Mouse (Mus musculus) embryo, embryonic 10.5 days (tissue): ENCODE measurements around the gene C530008M17Rik.

Experiments used
- DNase-seq: peaks from one replicate; pipeline ENCODE4 v3.0.0-alpha.2; 2015; ENCODE audit warnings: low spot score

C530008M17Rik gene

DNA sequence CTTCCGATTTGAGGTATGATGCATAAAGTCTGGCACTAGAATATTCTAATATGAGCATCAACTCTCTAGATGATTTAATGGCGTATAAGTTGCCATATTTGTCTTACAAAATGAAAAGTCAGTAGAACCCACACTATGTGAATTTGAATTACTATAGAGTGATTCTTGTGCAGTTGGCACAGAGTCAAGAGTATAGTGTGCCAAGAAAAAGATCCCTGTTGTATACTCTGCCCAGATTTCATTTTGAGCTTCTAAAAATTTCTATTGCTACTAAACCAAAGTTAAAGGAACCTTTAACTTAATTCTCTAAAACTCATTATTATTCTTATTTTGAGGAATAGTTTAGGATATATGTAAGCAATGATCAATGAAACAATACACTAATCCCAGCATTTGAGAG lies at the start of gene C530008M17Rik:
Gene C530008M17Rik, plus strand, starts transcription at position 301 of the 400 bp plus-strand sequence.
- DNase-seq, result no peak

DNA sequence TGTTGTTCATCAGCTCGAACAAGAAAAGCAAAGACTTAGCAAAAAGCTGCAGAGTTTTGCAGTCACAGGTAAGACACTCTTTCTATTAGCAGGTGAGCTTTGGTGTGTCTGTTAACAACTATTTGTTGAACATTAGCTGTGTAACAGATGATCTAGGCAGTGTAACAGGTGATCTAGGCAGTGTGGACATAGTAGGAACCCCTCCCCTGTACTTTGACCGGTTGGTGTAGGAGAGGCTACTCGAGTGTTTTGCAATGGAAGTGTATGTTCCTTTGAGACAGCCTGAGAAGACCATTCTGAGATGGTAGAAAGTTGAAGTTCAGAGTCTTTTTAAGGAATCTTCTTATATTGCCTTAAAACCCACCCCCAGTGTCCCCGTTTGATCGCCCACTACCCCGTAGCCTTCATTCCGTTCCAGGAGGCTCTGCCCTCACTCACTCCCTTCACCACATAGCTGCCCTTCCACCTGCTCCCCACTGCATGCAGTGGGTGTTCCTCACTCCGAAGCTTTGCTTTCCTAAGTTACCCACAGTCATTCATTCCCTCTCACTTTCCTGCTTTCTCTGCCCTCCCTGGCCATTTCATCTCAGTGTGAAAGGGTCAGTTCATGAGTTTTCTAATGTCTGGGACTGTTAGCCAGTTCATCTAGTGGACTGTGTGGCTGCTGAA lies 46.5 kb upstream of the C530008M17Rik start:
- no peak for DNase-seq

DNA sequence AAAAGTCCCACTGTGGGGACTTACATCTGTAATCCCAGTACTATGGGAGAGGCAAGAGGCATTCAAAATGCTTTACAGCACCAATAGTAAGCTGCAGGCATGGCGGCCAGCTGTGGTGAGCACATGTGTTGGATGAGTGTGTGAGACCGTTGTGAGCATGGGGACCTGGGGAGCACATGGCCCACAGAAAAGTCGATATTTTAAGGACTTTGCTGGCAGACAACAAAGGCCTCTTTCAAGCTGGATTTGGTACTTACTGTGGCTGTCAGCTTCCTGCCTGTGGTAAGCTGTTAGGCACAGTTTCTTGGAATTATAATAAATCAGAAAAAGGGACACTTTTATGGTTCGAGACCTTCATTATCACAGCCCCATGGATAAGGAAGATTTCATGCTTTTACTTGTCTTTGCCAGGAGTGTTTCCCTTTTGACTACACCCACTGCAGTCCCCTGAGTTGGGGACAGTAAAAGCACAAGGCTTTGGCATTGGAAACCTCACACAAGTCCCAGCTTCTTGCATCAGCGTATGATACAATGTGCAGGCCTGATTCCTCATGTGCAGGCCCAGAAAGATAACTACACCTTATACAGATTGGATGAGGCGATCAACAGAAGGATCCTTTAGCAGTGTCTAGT lies 43.3 kb upstream of the C530008M17Rik start:
- peak; percentile 16 for DNase-seq

DNA sequence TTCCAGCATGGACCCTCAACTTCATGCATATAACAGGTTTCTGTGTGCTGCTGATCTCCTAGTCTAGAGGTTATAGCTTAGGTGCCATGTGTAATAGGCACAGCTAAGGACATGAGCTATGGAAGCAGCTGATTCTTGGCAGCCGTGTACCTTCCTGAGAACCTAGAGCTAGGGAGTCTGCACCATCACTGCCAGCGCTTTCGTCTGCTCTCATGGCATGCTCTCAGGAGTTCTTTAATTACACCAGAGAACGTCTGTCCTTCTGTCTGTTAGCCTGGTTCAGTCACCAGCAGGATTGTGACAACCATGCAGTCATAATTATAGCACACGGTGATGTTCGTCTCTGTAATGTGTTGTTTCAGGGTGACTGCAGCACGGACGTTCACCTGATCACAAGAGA lies 41.0 kb upstream of the C530008M17Rik start:
- no peak for DNase-seq

DNA sequence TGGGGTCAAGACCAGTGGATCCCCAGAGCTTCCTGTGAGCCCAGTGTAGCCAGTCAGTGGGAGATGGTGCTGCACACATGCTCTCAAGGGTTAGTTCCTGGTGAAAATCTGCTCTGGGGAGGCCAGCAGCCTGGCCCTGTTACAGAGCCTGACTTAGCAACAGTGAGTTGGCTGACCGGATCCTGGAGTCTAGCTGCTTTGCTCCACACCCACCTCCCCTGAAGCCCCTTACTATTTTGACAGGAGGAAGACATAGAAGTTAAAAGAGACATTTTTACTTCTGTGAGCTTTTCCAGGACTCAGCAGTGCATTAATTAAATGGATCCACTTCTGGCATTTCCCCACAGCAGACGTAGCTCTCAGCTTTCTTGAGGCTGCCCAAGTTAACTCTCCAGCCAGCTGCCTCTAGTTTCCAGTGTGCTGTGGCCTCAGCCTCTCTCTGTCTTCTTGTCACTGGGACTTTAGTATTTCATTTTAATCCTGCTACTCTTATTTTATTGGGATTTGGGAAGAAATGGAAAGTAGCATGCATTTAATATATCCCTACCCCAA lies 40.0 kb upstream of the C530008M17Rik start:
- DNase-seq, result no peak

DNA sequence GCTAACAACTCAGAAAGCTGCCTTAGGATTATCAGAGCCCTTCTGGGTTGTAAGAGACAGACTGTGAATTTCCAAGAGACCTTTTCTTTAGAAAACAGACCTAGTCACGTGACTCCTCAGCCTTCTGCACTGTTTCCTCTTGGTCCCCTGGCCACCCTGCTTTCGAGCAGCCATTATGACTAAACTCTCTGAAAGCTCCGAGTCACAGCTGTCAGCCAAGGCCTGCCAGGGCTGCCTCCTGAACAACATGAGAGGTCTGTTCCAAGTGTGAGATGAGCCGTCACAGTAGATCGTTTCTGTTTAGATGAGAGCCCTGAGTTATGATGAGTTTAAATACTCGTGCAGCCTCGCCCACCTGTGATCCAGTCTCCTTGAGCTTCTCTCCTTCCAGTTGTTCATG lies 37.6 kb upstream of the C530008M17Rik start:
- DNase-seq, result no peak

DNA sequence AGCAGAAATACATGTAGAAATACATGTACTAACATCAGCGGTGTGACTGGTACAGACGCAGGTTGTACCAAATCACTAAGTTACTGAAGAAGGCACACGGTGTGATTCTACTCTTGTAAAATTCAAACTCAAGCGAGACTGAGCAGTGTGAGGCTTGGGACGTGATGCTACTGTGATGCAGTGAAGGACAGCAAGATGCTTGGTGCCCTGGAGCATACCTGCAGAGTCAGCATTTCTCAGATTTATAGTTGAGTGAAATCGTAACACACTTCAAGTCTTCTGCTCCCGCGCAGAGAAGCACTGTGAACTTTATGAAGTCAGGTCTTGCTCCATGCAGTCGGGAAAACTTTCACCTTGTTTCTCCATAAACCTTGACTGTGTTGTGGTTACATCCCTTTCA lies 32.6 kb upstream of the C530008M17Rik start:
- DNase-seq, result no peak

DNA sequence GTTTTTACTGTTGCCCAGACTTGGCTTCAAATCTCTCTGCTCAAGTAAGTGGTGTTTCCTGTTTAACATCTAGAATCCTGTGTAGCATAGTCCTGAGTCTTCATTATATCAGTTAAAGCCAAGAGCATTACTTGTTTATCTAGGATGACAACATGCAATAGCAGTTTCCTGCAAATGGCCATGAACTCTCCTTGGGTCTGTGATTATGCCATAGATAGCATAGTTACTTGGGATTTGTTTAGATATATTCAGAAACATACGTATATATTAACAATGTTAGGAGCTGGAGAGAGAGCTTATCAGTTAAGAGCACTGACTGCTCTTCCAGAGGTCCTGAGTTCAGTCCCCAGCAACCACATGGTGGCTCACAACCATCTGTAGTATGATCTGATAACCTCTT lies 28.5 kb upstream of the C530008M17Rik start:
- no peak for DNase-seq

DNA sequence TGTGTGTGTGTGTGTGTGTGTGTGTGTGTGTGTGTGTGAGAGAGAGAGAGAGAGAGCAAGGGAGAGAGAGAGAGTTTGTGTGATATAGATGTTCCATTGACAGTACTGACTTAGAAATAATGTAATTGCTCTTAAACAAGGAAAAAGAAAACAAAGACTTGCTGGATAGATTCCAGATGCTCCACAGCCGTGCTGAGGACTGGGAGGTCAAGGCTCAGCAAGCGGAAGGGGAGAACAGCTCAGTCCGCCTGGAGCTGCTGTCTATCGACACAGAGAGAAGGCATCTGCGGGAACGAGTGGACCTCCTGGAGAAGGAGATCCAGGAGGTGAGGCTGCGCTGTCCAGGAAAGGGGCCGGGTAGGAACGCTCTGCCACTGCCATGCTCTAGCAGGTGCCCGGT lies 22.3 kb upstream of the C530008M17Rik start:
- DNase-seq, result peak; percentile 10

DNA sequence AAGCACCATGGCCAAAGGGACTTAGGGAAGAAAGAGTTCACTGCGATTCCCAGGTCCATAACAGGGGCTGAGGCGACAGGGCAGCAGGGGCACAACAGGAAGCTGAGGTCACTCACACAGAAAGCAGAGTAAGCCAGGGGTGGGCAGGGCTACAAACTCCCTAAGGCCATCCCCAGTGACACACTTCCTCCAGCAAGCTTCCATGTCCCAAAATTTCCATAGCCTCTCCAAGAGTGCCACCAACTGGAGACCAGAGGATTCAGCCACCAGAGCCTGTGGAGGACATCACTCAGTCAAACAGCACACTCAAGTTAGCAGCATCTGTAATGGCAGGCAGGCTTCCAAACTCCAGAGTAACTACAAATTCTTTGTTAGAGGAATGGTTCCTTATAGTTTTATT lies 20.7 kb upstream of the C530008M17Rik start:
- DNase-seq, result peak; percentile 2

DNA sequence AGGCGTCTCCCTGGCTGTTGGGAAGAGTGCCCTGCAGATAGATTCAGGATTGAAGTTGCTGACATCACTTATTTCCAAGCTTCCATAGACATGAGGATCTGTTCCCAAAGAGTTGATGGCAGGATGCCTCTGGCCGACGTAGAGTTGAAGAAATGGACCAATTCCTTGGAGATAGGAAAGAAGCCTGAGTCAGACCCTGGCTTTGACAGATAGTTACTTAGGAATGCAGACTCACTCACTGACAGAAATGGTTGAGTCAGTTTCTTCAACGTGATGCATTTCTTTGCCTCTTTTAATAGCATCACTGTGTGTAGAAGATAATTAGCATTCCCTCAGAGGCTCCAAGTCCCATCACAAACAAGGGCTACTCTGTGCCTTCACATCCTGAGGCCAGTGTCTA lies 14.2 kb upstream of the C530008M17Rik start:
- DNase-seq, result no peak

DNA sequence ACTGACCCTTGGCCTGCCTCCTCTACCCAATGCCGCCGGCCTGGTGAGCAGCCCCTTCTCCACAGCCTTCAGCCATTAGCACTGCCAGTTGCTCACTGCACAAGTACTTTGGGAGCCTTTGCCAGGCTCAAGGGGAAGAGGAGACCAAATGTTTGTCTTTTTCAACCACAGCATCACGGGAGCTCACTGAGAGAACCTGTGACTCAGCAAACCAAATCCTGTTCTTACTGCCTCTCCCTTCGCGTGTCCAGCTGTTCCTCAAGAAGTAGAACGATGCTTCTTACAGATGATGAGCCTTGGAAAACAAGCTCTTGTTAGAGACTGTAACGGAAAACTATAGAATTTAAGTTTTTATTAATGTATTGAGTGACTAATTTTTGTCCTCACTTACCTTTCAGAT lies 12.1 kb upstream of the C530008M17Rik start:
- DNase-seq, result no peak

DNA sequence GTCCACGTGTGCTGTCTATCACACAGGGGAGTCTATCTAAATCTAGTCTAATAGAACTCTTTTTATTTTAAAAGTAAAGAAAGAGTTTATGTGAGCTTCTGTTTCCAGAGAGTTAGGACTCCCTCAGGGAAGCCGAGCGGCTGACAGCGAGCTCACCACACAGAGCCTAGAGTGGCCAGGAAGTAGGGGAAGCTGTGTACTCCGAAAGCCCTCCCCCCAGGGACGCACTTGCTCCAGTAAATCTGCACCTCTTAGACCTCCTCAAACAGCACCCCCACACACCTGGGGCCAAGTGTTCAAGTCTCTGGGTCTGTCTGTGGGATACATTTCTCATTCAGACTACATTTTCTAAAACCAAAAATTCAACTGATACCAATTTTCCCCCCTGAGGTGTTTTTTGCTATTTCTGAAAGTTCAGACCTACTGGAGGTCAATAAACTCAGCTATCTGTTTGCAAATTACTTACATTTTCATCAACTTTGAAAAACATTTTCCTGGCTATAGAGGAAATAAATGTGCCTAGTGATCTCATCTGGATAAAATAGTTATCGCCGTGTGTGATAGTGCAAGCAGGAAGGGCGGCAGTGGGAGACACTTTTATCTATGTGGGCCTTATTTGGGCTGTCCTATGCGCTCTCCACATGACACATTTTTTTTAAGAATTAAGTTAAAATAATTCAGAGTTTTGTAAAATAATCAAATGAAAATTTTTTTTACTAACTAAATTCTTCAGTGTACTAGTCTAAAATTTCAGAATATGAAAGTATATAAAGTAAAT lies 11.0 kb upstream of the C530008M17Rik start:
- no peak for DNase-seq

DNA sequence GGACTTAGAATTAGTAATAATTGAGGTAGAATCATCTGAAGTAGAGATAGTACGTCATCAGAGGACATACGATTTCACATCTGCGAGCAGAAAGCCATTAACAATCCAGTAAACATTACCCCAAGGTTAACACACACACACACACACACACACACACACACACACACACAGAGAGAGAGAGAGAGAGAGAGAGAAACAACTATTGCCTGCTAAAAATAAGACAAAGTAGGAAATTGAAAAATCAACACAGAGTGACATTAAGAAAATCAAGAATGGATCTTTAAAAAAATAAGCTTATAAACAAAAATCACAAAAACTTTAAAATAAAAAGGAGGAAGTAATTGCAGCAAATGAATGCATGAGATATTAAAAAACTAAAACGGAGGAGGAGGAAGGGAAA lies 6.4 kb upstream of the C530008M17Rik start:
- DNase-seq, result no peak

DNA sequence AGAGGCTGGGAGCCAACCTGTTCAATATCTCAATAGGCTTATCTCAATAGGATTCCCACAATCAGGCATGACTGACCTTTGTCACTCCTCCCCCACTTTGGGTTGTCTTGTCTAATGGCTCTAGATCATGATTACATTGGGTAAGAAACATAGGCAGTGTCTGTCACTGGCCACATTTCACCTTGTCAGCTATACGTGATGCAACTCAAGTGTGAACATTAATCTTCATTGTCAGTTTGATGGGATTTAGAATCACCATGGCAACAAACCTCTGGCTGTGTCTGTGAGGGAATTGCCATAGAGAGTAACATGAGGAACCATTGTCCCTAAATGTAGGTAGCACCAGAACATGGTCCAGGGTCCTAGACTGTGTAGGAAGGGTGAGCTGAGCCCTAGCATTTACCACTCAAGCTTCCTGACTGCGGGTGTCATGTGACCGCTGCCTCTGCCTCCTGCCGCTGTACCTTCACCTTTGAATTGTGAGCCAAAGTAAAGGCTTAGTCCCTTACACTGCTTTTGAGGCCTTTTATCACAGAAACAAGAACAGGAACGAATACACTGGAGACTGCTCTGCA lies 5.1 kb upstream of the C530008M17Rik start:
- DNase-seq, result peak; percentile 31

DNA sequence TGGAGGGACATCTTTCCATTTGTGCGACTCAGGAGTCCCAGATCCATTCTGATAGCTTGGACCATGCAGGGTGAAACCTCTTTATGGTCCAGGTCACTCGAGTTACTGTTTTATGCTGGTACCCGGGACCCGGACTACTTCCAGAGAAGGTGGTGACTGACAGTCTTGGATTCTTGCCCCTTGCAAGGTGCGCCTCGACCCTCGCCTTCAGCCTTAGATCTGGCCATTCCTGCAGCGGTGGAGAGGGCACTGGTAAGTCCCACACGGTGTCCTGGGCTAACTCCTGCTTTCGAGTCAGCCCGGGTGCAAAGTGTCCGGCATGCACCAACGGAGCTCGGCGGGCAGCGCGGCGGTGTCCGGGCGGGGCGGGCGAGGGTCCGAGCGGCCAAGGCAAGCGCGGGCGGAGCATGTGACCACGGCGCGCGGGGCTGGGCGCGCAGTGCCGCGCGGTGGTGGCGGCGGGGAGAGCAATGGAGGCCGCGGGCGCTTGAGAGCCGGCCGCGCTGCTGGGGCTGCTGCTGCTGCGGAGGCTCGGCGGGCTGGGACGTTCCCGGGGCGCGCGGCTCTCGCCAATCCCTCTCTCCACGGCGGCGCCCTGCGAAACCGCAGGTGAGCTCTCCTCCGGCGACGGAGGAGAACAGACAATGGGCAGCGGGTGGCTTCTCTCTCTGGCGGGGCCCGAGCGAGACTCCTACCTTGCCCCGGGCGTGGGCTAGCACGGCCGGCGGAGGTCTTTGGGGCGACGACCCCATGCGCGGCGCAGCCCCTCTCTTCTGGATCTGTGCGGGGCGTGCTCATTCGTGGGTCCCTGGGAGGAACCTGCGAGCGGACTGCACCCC lies 1.2 kb downstream of the C530008M17Rik start:
- DNase-seq, result peak; percentile 84

DNA sequence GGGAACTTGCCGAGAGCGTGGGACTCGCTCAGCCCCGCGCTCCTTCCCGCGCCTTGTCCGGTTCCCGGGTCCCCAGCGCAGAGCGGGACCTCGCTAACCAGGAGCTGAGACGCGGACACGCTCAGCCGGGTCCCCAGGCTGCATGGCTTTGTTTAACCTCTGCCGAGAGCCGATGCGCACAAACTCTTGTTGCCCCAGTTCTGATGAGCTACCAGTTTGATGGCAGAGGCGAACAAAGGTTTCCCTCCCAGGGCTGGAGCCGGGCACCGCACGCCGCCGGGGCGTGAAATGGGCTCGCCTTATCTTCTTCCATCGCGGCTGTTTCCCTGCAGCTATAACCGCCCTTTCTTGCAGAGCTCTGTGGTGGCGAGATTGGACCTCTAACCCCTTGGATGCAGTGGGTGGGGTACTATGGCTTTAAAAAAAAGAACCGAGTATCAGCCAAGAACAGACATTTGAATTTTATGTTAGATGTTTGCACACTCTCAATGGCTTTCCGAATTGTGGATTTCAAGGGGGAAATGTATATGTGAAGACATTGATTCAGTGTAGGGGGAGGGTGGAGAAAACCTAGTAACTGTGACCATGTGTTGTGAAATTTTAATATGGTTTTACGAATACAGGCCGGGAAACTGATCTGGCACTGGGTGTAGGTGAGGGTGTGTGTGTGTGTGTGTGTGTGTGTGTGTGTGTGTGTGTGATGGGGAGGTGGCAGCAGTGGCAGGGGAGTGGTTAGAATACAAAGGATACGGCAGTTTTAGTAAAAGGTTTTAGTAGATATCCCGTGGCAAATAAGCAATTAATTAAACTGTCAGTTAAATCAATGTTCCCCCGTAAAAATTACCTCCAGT lies 2.0 kb downstream of the C530008M17Rik start:
- peak; percentile 75 for DNase-seq

DNA sequence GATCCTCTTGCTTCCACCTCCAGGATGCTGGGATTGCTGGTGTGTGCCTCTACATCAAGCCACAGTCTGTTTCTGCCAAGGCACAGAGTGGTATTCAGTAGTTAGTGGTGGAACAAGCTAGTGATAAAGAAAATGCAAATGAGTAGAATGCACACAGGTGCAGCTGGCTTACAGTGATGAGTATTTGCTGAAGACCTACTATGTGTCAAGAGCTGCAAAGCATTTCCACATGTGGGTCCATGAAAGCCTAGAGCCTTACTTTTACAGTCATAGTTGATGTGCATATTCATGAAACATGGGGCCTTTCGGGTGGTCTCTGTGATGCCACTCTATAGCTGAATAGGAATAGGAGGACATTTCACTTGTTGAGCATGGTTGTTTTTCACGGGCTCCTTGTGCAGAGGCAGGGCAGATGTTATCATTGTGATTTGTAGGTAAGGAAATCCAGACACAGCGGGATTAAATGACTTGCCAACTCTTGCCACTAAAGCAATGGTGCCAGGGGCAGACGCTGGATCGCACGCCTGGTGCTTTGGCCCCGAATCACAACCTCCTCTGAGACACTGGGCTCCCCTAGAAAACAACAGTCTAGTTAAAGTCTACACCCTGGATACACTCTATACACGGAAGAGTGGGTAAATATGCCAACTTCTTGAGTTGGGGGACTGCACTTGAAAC lies 3.8 kb downstream of the C530008M17Rik start:
- no peak for DNase-seq

DNA sequence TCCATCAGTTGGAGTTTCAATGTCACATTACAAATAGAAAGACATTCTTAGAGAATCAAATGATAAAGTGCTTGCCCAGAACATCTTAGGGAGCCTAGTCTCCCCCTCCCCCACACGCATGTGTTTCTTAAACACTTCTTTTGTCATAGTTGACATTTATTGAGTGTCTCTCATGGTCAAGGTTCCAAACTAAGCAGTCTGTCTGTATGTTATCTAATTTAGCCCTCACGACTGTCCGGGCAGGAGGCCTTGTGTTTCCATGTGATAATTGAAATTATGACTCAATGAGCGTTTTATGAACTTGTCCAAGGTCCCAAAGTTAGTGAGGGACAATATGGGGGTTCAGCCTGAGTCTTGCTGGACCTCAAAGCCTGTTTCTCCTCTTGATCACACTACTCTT lies 5.0 kb downstream of the C530008M17Rik start:
- peak; percentile 19 for DNase-seq

DNA sequence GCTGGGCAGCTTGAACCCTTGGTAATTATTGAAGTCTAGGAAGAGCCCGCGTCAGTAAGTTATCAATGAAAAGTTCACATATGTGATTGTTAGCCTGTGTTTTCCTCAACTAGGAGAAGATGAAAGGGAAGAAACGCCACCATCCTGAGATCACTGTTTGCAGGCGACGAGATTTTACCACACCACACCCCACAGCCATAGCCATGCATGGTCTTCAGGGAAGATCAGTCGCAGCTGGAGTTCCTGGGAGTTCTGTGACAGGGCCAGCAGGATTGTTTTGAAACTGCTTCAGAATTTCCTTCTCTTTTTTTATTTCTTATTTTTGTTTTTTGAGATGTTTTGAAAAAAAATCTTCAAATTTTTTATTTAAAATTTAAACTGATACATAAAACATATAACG lies 8.6 kb downstream of the C530008M17Rik start:
- peak; percentile 22 for DNase-seq
